ENCODE assay signal across 21 mouse cellular contexts in the genomic region with DNA sequence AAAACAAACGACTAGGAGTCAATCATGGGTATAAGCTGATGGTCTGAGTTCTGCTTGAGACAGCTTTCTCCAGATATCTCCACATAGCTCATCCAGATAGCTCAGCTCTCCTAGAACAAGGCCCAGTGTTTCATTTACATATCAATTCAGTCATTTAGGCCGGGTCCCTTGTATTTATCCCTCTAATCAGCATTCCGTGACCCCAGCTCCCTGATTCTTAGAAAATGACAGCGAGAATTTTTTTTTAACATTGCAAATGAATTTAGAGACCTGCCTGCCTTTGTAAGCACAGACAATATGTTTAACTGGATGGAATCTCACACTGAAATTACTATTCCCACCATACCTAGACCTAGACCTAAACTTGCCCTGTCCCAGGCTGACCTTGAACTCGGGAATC.
"Had no signal": no experiment of that assay in that cellular context is flagged by ENCODE, and none has a peak within 500 bp of the region (broad histone marks: within the 10 kb centered on the region; RNA-seq: fewer than 3 reads in every experiment).

No protein-coding gene starts in this region.

- DNase-seq: gastrocnemius, postnatal 14 days; gastrocnemius, postnatal 36 days; heart, adult 2 months; heart, postnatal 14 days; heart, postnatal 36 days; kidney, adult 18-20 months; kidney, adult 8-10 months; kidney, postnatal 10 days; kidney, postnatal 25 days; kidney, postnatal 4 days; liver; liver, embryonic 13.5 days had no signal

- H3K4me1 ChIP-seq: heart, embryonic 13.5 days; heart, embryonic 15.5 days; intestine, embryonic 15.5 days; limb, embryonic 10.5 days; limb, embryonic 12.5 days; liver, embryonic 13.5 days; liver, embryonic 15.5 days had no signal

- H3K36me3 ChIP-seq: heart, embryonic 13.5 days; heart, embryonic 15.5 days; intestine, embryonic 15.5 days; limb, embryonic 10.5 days; limb, embryonic 12.5 days; liver, embryonic 13.5 days; liver, embryonic 15.5 days had no signal

- H3K4me3 ChIP-seq: heart, adult 2 months; heart, embryonic 13.5 days; heart, embryonic 15.5 days; intestine, embryonic 15.5 days; layer of hippocampus, adult 2 months; left cerebral cortex, adult 2 months; limb, embryonic 10.5 days; limb, embryonic 12.5 days; liver, embryonic 13.5 days; liver, embryonic 15.5 days had no signal

- H3K27ac ChIP-seq: heart, adult 2 months; heart, embryonic 13.5 days; heart, embryonic 15.5 days; hindbrain, embryonic 14.5 days; intestine, embryonic 15.5 days; layer of hippocampus, adult 2 months; left cerebral cortex, adult 2 months; limb, embryonic 10.5 days; limb, embryonic 12.5 days; liver, embryonic 13.5 days; liver, embryonic 15.5 days had no signal

- H3K9me3 ChIP-seq: heart, embryonic 13.5 days; heart, embryonic 15.5 days; intestine, embryonic 15.5 days; limb, embryonic 10.5 days; limb, embryonic 12.5 days; liver, embryonic 13.5 days; liver, embryonic 15.5 days had no signal

- H3K9ac ChIP-seq: heart, embryonic 13.5 days; heart, embryonic 15.5 days; hindbrain, embryonic 14.5 days; intestine, embryonic 15.5 days; limb, embryonic 12.5 days; liver, embryonic 13.5 days; liver, embryonic 15.5 days had no signal
